Mouse (Mus musculus) right cerebral cortex, adult 2 months (tissue): ENCODE data around the gene Rhot1.
A peak's percentile ranks its signal among the peaks of the same experiment; 100 is the strongest.
"Not testable (repeated sequence)": the region's sequence is repeated elsewhere in the genome, so short reads cannot be mapped to it uniquely, and the experiment has no call there.

Experiments used
- DNase-seq, 2 experiments: peaks; one replicate each; pipeline ENCODE4 v3.0.0; 2021 to 2022; ENCODE audit warnings: low spot score in 2 of 2

Rhot1 gene

DNA sequence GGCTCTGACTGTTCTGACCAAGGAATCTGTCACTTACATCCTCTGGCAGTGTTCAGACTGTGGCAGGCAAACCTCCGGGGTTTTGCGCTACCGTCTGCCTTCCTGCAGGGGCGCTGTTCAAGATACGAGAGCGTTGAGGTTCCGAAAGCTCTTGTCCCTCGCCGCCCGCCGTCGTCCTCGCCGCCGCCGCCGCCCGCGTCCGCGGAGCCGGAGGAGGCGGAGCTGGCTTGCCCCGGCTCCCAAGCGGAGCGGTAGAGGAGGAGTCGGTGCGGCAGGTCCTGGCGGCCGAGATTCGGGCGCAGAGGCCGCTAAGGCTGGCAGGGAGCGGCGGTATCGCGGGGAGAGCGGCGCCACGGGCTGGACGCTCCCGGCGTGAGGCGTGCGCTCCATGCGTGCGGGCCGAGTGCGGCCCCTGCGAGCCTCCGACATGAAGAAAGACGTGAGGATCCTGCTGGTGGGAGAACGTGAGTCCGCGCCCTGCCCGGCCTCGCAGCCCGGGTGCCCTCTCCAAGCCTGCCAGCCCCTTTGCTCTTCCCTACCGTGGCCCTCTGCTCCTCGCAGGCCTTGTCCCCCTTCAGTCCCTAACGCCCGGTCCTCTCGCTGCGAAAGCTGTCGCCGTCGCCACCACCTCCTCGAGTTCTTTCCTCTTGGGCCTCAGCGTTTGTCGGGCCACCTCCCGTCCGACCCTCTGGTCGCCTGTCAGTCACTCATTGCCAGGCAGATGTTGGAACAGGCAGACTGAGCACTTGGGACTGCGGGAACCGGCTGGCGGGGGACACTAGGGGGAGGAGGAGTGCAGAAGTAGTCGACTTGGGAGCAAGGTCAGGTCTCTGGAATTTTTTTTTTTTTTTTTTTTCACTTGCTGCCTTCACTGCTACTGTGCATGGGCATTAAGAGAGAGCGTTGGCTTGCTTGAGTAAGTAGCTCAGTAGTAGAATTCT is at the start of gene Rhot1:
Rhot1 (plus strand) TSS at position 160 of the 941 bp plus-strand sequence.
- DNase-seq = peak; percentile 96 to 98

DNA sequence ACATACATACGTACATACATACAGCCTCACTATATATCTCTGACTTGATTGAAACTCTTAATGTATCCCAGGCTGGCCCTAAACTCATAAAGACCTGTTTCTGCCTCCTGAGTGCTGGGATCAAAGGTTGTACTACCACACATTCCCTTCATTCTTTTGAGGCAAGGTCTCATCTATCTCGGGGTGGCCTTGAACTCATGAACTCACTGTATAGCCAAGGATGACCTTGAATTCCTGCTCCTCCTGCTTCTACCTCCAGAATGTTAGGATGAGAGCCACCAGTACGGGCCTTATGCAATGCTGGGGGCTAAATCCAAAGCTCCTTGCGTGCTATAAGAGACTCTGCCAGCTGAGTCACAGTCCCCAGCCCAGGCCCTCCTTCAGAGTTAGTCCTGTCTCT is 47.8 kb upstream of the Rhot1 start:
- no peak for DNase-seq

DNA sequence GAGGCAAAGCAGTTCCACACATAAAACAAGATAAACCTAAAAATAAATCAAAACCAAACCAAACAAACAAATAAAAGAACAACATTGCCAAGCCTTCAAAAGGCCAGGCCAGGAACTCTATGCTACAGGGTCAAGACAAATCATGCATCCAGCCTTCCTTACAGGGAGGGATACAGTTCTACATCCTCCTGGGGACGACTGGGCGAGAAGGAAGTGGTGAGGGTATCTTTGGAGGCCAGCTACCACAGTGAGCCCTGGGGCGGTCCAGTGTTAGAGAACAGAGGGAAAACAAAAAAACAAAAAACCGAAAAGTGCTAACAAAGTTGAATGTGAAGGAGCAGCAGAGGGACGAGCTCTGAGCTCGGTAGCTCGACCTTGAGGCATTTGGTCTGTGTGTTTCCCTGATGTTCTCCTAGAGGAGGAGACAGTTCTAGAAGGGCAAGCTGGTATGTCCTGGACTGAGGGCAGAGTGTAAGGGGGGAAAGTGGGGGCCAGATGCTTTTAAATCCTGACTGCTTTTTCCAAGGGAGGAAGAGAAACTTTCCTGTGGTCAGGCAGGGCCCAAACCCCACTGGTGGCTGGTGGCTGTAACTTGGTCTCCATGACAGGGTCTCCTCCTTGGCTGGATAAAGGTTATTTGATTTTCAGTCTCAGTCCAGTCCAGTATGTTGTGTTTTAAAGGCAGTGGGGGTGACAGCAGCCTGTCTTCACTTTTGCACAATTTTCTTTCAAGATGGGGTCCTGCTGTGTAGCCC is 45.3 kb upstream of the Rhot1 start:
- no peak for DNase-seq

DNA sequence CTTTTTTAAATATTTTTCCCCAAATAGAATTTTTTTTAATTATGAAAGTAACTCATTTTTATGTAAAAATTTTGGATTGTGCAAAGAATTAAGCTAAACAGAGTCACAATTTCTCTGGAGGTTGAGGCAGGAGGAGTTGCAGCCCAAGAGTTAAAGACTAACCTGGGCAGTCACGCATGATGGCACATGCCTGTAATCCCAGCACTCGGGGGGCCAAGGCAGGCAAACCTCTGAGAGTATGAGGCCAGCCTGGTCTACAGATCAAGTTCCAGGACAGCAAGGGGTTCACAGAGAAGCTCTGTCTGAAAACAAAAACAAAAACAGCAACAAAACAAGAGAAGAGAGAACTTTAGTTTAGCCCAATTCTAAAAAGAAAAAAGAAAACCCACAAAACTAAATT is 44.6 kb upstream of the Rhot1 start:
- no peak for DNase-seq

DNA sequence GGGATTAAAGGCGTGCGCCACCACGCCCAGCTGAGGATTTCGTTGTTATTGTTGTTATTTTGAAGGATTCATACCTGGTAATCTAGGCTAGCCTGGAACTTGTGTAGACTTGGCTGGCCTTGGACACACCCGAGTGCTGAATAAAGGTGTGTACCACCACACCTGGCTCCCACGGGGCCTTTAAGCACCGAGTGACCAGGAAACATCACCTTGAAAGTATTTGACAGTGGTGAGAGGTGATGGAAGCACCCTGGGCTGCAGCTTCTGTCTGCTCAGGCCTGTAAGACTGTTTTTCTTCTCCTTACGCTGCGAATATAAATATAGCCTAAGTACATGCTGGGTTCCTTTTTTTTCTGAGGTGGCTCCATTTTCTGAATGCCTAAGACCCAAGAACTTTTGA is 40.7 kb upstream of the Rhot1 start:
- no peak for DNase-seq

DNA sequence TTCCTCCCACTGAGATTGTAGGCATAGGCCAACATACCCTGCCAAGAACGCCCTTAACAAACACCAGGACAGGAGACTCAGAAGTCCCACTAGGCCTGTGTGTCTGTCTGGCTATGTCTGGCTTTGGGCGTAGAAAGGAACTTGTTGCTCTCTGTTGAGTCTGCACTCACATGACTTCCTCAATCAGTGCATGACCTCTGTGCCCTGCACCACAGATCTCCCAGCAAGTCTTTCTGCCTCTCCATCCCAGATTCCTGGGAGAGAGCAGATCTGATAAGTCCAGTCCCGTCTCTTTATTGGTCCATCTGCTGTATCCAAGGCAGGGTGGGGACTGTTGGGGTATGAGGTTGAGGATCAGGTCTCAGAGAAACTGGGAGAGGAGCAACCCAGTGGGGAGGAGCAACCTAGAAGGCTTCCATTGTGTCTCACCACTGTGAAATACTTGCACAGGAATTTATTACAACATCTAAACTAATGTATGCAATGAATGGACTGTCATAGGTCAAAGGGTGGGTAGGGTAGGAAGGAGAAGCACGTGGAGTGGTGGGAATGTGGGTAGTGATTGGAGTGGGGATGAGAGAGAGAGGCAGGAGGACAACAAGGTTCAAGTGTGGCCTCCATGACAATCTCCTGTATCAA is 40.1 kb upstream of the Rhot1 start:
- no peak for DNase-seq

DNA sequence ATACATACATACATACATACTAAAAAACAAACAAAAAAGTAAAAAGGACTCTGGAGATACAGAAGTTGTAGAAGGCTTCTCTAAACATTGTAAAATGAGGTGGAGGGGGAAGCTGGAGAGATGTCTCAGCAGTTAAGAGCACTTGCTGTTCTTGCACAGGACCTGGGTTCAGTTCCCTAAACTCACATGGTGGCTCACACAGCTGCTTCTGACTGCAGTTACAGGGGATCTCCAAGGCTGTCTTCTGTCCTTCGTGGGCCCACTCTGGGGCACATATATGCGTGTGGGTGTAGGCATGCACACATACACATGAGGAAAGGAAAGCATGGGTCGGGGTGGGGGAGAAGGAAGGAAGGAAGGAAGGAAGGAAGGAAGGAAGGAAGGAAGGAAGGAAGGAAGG is 39.2 kb upstream of the Rhot1 start:
- no peak for DNase-seq

DNA sequence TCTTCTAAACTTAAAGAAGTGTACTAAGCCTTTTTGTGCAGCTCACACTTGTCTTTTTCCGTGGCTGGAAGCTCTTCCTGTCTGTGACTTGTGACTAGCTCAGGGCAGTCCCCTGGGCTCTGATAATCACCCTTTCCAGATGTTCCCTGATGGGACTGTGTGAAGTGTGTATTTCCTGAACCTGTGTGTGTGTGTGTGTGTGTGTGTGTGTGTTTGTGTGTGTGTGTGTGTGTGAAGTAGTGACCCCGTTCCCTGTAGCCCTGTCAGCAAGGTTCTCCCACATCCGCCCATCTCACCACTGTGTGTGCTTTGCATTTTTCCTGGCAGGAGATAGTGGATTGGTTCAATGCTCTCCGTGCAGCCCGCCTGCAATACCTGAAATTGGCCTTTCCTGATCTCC is 38.5 kb upstream of the Rhot1 start:
- no peak for DNase-seq

DNA sequence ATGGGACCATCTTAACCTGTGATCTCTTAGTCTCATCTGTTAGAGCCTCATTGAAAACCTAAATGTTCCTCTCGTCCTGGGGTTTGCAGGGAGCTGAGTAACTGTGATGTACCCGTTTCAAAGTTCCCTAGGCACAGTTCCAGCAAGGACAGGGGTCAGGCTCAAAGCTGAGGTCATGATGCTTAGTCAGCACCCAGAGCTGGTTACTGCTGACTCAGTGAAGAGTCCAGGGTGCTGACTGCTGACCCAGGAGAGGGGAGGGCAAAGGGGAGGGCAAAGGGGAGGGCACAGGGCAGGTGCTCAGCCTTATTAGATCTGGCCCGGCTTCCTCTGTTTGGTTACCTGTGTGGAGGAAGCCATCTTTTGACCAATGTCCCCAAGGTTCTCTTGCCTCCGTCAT is 36.9 kb upstream of the Rhot1 start:
- DNase-seq = no peak

DNA sequence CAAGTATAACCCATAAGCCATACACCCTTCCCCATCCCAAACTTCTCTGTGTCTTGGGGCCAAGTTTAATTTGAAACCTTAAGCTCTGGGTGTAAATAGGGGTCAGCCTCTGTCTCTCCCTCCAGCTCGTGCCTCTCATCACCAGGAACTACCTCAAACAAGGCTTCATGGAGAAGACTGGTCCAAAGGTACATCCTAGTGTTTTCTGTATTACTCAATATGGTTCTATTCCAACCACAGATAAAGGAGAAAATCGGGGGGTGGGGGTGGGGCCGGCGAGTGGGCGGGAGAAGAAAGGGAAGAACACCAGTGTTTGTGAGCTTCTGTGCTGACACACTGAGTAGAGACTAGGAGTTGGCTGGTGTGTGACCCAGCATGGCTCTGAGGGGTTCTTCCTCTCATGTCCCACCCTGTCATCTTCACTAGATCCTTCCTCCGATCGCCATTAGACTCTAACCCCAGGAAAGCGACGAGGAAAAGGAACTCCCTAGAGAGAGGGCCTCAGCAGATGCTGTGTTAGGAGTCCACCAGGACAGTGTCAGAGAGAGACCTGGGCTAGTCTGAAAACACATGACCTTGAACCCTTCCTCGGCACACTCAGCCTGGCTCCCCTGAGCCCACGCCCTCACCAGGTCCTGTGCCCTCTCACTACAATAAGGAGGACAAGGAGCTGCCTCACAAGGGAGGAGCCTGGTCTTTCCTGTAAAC is 34.7 kb upstream of the Rhot1 start:
- no peak for DNase-seq

DNA sequence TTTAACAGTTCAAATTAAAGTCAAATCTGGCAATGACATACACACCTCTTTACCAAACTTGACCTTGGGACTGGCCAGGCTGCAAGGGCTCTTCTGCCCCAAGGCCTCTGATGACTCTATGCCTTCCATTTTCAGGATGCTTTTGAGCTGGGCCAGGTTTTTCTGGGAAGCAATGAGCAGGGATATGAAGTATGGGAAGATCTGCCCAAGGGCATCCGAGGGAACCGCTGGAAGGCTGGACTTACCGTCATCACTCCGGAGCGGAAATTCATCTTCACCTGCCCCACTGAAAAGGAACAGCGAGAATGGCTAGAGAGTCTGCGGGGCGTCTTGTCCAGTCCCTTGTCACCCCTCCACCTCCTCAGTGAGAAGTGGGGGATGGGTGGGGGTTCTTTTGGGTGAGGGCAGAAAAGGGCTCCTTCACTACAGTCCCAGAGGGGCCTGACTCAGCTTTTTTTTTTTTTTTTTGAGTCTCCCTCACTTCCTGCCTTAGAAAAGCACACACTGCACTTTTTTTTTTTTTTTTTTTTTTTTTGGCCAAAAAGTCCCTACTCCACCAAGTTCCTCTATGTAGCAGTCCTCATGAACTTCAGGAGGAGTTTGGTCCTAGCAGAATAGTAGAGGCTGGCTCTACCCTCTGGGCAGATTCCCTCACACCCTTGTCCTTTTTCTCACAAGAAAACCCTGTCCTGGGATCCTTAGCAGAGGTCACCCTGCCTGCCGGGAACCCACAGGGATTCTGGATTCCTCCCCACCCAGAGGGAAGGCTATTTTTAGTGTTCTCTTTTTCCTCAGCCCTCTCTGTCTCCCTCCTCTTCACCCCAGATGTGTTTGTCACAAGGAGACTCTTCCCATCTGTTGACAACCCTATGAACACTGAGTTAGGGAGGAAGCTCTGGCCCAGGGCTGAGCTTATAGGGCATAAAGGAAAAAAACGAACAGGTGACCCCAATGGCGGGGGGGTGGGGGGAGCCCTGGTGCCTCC is 31.6 kb upstream of the Rhot1 start:
- no peak for DNase-seq

DNA sequence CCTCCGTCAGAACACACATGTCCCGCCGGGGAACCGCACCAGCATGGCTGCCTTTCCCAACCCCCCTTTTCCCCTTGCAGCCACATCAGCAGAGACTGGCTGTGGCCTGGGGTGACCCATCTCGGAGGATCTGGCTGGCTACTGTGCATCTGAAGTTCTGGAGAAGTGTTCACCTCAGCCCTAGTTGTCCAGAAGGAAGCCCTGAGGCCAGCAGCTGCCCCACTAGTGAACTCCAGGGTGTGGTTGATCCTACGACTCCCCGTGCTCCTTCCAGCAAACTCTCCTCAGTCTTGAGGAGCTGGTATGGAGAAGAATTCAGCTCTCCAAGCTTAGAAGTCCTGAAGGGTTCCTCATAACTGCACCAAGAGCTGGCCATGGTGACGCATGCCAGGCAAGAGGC is 30.5 kb upstream of the Rhot1 start:
- no peak for DNase-seq

DNA sequence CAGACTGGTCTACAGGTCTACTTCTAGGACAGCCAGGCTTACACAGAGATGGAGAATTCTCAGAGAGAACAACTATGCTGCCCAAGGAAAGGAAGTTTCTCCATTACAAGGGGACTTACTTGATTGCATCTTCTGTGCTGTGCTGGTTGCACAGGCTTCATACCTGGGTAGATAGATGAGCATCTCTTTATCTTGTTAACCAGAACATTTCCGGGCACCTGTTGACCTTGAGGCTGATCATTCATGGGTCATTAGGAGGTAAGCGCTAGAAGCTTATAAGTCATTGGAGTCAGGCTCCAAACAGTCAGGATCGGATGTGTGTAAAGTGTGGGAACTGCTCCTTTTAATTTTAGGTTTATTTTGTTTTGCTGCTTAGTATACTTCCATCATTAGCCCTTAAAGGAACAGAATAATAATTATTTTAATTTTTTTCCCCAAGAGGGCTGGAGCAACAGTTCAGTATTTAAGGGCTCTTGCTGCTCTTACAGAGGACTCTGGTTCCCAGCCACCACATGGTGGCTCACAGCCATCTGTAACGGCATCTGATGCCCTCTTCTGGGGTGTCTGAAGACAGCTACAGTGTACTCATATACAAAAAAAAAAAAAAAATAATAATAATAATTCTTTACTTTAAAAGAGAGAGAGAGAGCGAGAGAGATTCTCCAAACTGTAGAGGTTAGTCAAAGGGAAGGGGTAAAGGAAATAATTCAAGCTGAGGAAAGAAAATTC is 27.6 kb upstream of the Rhot1 start:
- no peak for DNase-seq

DNA sequence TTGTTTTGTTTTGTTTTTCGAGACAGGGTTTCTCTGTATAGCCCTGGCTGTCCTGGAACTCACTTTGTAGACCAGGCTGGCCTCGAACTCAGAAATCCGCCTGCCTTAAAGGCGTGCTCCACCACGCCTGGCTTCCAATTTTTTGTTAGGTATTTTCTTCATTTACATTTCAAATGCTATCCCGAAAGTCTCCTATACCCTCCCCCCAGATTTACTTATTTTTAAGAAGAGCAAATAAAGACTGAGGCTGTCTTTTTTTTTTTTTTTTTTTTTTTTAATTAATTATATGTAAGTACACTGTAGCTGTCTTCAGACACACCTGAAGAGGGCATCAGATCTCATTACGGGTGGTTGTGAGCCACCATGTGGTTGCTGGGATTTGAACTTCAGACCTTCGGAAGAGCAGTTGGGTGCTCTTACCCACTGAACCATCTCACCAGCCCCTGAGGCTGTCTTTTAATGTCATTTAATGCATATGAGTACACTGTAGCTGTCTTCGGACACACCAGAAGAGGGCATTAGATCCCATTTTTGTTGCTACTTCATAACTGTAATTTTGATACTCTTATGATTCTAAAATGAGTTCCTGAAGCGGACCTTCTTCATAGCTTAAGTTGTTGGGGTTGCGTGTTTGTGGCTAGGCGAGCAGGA is 25.6 kb upstream of the Rhot1 start:
- not testable (repeated sequence) for DNase-seq

DNA sequence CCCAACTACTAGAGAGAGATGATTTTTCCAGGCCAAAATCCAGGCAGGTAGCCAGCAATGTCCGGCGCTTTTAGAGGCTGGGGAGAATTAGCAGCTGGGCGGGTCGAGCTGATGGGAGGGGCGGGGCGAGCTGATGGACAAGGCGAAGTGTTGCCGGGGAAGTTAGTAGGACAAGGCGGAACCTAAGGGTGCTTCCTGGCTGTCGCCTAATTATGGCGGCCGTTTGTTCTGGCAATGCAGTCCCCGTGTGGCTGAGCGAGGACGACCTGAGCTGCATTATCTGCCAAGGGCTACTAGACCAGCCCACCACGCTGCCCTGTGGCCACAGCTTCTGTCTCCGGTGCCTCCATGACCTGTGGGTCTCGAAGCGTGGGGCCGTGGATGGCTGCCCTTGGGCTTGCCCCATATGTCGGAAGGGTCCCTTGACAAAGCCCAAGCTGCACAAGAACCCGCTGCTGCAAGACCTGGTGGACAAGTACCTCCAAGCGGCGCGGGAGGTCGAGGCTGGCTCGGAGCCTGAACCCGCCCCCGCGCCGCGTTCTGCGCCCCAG is 25.0 kb upstream of the Rhot1 start, which contains the start of gene Rnf135:
Rnf135 (plus strand) TSS at position 147 of the 551 bp plus-strand sequence.
- DNase-seq = peak; percentile 78 to 82

DNA sequence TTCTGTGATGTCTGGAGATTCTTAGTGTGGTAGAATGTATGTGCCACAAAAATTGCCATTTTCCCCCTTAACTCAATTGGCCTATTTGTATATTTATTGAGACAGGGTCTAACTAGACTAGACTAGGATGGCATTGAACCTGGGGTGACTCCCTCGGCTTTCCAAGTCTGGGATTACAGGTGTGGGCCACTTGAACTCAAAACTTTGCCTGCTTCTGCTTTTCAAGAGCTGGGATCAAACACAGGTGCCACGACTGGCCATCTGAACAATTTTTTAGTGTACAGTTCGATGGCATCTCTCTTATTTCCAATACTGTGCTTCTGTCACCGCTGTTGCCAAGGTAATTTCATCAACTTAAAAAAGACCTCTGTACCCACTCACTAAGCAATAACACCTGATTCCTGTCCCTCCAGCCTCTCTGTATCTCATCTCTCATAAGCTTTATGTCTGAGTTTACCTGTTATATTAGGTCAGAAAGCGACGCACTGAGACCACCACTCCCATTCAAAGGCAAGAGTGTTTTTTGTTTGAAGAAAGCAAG is 24.2 kb upstream of the Rhot1 start:
- no peak for DNase-seq

DNA sequence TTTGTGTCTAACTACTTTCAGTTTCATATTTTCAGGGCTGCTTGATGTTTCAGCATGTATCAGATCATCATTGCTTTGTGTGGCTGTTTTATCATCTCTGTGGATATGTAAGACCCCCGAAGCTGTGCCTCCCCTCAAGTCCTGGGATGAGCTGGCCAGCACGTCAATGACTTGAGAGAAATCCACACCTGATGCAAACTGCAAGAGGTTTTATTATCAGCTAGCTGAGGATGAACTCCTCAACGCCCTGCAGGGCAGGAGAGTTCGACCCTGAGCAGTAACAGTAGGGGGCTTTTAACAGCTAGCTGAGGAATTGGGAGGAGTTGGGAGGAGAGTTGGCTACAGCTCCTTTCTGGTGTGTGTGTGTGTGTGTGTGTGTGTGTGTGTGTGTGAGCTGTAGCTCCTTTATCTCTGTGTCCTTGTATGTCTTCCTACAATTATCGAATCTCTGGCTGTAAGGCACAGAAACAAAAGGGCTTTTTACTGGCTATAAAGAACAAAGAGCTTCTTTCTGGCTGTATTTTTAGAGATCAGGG is 23.3 kb upstream of the Rhot1 start:
- DNase-seq = not testable (repeated sequence)

DNA sequence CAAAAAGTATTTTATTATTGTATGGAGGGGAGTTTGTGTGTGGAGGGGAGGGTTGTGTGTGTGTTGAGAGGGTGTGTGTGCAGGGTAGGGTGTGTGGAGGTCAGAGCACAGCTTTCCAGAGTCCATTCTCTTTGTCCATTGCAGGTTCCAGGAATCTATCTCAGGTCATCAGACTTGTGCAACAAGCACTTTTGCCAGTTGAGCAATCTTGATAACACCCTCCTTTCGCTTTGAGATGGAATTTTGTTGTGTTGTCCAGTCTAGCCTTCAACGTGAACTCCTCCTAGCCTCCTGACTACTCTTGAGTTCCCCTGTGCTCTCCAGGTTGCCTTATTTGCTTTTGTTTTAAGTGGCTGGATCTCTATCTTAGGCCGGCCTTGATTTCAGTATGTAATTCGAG is 18.5 kb upstream of the Rhot1 start:
- DNase-seq = no peak
